Mouse (Mus musculus) megakaryocyte, adult 5-6 weeks (primary cell): Measurements from ENCODE around the gene Rab5b. TPM values are rescaled to one million over a fixed set of nuclear protein-coding genes. Genes with fewer than 3 reads are reported as not detected.
"Not testable (repeated sequence)": the region's sequence is repeated elsewhere in the genome, so short reads cannot be mapped to it uniquely, and the experiment has no call there.

Experiments
- ATAC-seq: 2 replicates; pipeline ENCODE4 v1.8.0; 2016; ENCODE audit warnings: mild to moderate bottlenecking, inconsistent platforms; ENCODE audit not compliant: poor library complexity, severe bottlenecking
- total RNA-seq, 2 experiments: library from RNA; stranded (forward) in 1 of 2; stranded (reverse) in 1 of 2; fragments of 153-499, 151-499 nt in 1 of 2; fragments of 221-1000, 200-1000 nt in 1 of 2; gene quantifications; 2 replicates each; pipeline versions ENCODE4 v1.2.3 to v1.2.4; 2015 to 2017

Rab5b gene
- total RNA-seq, 2 experiments from 2014 or later: 64.7 to 77.1 TPM

DNA sequence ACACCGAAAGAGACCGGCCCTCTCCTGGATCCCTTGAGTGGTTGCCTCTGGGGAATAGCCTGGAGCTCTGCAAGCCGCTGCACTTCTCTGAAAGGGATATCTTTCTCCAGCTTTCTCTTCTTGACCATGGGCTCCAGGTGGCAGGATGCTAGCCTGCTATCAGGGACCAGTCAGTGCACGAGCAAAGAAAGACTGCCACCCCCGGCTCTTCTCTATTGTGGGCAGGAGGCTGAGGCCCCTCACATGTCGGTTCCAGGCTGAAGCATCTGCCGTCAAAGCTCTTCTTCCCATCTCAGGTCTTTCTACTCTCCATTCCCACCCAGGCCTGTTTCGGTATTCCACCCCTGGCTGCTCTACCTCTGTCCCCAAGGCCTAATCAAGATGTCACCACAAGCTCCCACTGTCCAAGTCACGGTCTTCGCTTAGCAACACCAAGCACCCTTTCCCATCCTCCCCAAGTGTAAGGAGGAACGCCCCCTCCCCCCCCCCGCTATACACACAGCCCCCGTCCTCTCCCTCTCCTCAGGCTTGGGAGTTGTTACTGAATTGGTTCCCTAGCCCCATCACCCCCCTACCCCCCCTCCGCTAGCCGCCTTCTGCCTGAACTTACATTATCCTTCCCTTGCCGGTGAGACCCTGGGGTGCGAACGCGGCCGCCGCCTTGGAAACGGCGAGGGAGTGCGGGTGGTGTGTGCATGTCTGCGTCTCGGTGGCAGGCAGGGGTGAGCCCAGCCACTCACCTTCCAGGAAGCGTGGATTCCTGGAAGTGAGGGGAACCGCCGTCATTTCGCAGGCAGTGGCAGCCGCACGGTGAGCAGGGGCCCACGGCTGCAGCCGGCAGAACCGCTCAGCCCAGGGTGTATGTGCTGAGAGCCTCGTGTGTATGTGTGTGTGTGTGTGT lies 50.7 kb downstream of the Rab5b start, which contains the start of gene Ikzf4:
Gene Ikzf4 (minus strand): TSS at position 881 of the 901 bp plus-strand sequence.
- ATAC-seq: peak; percentile 59

DNA sequence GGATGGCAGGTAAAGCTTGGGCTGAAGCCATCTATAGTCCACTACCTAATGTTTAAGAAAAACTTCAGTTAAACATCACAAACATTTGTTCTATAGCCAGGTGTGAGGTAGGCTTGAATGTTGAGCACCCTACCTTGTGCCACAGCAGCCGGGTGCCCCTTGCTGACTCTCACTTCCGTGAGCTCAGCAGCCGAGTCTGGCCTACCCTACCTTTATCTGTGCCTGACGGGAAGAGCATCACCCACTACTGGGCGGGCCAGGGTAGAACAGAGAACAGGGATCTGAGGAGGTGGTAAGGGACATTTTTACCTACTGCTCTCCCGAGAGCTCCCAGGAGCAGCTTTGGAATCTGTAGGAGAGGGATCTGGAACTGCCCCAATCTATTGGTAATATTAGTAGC lies 53.3 kb downstream of the Rab5b start:
- no peak for ATAC-seq

DNA sequence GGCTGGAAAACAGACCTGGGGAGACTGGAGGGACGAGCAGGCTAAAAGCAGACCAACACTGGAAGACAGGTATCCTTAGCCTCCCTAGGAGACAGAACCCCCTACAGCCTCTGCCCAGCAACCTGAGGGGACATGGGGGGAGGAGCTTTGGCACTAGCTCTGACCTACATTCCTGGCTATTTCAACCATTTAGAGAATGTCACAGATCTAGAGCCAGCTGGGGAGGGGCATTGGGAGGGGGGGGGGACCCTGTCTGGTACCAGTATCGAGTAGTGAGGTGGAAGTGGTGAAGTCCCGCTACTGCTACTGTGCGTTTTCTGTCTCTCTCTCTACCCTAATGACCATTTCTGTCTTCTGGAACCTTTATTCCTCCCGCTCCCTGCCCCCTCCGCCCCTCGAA lies 54.2 kb downstream of the Rab5b start:
- ATAC-seq: no peak

DNA sequence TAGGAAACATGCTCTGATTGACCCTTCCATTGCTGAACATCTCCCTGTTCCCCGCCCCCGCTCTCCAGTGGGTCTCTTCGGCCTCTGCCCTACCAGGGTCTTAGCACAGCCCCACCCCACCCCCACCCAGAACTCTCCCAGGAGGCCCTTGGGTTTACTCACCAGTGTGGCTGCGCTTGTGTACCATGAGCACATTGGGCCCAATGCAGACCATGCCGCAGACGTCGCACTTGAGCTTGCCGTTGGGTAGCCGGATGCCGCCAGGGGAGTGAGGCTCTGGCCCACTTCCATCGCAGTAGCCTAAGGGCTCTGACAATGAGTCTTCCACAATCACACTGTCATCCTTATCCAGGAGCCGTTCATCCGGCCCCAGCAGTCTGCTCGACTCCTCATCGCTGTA lies 55.2 kb downstream of the Rab5b start:
- no peak for ATAC-seq

DNA sequence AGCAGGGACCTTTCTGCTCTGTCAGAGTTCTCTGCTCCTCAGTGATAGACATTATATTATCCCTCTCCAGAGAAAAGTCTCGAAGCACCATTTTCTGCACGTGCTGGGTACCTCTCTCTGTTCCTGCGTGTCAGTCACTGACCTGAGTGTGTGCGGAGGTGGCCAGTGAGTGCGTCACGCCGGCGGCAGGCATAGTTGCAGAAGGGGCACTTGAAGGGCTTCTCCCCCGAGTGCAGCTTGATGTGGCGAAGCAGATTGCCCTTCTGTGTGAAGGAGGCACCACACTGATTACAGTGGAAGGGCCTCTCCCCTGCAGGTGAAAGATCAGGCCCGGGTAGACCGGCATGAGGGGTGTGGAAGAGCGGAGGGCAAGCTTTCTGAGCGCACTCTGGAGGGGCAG lies 56.1 kb downstream of the Rab5b start:
- ATAC-seq: no peak

DNA sequence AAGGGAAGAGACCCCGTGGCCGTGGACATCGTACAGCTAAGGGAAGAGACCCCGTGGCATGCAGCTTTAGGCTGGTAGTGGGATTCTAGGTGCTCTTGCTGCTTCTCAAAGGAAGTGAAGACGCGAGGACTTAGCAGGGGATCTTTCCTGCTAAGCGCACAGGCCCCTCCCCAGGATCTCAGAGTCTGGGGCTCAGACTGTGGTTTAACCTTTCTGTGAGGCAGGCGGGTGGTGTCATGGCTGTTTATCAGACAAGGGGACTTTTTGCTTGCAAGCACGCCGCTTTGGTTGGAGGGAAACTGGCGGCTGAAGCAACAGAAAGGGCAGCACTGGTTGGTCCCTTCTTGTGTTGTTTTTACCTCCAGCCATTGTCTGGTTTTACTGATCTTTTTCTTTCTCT lies 59.1 kb downstream of the Rab5b start:
- peak; percentile 48 for ATAC-seq

DNA sequence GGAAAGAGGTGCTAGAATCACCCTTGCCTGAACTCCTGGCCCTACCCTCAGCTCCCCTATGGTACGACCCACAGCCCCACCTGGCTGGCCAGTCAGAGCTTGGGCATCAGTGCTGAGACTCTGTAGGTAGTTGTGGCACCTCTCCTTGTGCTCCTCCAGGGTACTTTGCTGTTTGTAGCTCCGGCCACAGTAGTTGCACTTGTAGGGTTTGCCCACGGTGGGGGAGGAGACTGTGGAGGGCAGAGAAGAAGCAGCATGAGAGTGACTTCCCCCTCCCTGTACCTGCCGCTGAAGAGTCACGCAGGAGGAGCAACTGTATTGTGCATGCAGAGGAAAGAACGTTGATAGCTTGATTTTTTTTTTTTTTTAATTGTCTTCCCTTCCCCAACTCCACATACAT lies 59.5 kb downstream of the Rab5b start:
- ATAC-seq: peak; percentile 81

DNA sequence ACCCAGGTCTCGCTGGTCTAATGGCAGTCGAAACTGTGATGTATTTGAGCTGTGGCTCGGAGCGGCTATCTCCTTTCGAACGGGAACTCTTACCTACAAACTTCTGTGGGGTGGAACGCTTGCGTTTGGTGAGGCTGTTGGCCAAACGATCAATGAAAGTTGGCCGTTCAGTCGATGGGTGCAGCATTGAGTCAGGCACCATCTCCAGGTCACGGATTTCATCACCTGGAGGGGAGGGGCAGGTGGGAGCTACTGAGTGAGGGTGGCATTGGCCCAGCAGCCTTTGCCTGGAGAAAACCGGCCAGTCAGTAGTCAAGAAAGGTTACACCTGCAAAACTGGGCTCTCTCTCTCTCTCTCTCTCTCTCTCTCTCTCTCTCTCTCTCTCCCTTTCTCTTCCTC lies 60.4 kb downstream of the Rab5b start:
- no peak for ATAC-seq

DNA sequence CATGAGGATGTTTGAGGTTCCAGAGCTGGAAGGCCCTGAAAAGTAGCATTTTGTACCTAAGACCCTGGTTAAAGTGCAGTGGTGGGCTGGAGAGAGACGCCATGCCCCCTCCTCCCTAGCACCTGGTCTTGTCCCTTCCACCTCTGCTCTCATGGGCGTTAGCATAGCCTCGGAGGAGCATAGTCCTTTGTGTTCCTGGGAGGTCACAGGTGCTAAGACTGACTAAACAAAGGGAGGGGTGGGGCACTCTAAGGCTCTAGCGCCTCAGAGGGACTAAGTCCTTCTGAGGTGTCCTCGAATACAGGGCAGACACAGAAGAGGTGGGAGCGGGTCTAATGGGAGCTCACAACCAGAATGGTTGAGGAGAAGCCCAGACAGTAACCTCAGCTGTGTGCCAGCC lies 64.5 kb downstream of the Rab5b start:
- no peak for ATAC-seq

DNA sequence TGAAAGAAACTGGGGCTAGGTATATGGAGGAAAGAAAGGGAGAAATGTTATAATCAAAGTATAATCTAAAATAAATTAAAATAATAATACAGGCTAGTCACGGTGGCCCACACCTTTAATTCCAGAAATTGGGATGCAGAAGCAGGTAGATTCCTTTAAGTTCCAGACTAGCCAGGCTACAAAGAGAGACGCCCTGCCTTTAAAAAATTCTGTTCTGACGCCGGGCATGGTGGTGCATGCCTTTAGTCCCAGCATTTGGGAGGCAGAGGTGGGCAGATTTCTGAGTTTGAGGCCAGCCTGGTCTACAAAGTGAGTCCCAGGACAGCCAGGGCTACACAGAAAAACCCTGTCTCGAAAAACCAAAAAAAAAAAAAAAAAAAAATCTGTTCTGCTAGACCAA lies 65.8 kb downstream of the Rab5b start:
- ATAC-seq: not testable (repeated sequence)

DNA sequence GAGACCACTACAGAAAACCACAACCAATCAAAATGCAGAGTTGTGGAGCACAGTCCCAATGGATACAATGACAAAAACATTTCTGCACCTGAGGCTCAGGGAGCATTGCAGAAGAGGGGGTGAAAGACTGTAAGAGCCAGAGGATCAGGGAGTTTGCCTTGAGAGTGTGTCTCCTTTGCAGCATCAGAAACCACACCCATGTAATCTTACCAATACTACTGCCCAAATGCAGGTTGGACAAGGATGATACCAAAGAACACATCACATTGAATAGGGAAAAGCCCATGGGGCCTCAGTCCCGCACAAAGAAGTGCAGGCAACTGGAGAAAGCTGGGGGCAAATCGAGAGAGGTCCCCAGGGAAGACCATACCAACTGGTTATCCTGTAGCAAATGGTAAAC lies 66.3 kb downstream of the Rab5b start:
- ATAC-seq: no peak

DNA sequence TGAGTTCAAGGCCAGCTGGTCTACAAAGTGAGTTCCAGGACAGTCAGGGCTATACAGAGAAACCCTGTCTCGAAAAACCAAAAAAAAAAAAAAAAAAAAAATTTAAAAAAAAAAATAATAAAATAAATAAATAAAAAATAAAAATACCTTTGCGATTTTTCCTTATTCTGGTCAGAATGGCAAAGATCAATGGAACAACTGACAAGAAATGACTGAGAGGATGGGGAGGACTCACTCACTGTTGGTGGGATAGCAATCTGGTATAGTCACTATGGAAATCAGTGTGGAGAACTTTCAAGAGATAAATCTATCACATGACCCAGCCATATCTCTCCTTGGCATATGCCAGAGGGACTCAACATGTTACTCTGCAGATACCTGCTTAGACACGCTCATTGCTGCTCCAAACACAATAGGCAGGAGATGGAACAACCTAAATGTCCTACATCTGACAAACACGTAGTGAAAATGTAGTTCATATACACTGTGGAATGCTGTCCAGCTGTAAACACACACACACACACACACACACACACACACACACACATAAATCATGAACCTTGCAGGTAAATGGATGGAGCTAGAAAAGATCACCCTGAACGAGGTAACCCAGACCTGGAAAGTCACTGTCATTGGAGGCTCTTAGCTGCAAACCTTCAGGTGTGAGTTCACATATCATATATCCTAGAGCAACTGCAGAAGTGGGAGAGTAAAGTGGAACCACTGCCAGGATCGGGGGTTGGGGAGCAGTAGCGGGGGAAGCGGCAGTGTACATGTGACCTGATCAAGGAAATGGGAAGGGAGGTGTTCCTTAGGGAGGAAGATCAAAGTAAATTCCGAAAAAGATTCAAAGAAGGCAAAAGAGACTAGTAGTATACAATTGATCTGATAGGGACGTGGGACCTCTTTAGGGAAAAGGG lies 68.4 kb downstream of the Rab5b start:
- ATAC-seq: no peak

Other genes with a start within 250 kb of the Rab5b start
- 73.1 and 82.3 TPM in 2 replicates for gene Smarcc2, start 237.0 kb downstream of the Rab5b start, total RNA-seq (2015)
- gene Smarcc2, start 237.0 kb downstream of the Rab5b start, total RNA-seq (2017): 63.1 and 78.4 TPM in 2 replicates
- 1,624 and 1,690 TPM in 2 replicates for gene Myl6, start 202.1 kb downstream of the Rab5b start, total RNA-seq (2015)
- gene Myl6, start 202.1 kb downstream of the Rab5b start, total RNA-seq (2017): 1,921 and 2,467 TPM in 2 replicates
- gene Myl6b, start 197.6 kb downstream of the Rab5b start, total RNA-seq (2015): 3.4 and 5.8 TPM in 2 replicates
- gene Myl6b, start 197.6 kb downstream of the Rab5b start, total RNA-seq (2017): 0.99 and 2.0 TPM in 2 replicates
- gene Esyt1, start 170.4 kb downstream of the Rab5b start, total RNA-seq (2015): 125 and 127 TPM in 2 replicates
- gene Esyt1, start 170.4 kb downstream of the Rab5b start, total RNA-seq (2017): 266 and 267 TPM in 2 replicates
- 6.0 and 8.1 TPM in 2 replicates for gene Zc3h10, start 148.5 kb downstream of the Rab5b start, total RNA-seq (2015)
- 12.9 and 14.5 TPM in 2 replicates for gene Zc3h10, start 148.5 kb downstream of the Rab5b start, total RNA-seq (2017)
- gene Rpl41, start 147.0 kb downstream of the Rab5b start, total RNA-seq (2015): 2,152 and 2,213 TPM in 2 replicates
- gene Rpl41, start 147.0 kb downstream of the Rab5b start, total RNA-seq (2017): 1,919 and 2,042 TPM in 2 replicates
- 116 TPM in 2 replicates for gene Pa2g4, start 130.3 kb downstream of the Rab5b start, total RNA-seq (2015)
- 90.4 and 95.0 TPM in 2 replicates for gene Pa2g4, start 130.3 kb downstream of the Rab5b start, total RNA-seq (2017)
- gene Erbb3, start 106.6 kb downstream of the Rab5b start, total RNA-seq (2015): 2.5 and 2.8 TPM in 2 replicates
- gene Erbb3, start 106.6 kb downstream of the Rab5b start, total RNA-seq (2017): 1.5 and 2.1 TPM in 2 replicates
- gene Rps26, start 69.5 kb downstream of the Rab5b start, total RNA-seq (2015): 1,237 and 1,288 TPM in 2 replicates
- gene Rps26, start 69.5 kb downstream of the Rab5b start, total RNA-seq (2017): 518 and 577 TPM in 2 replicates
- 0.14 TPM in 1 of 2 replicates, not detected in the other for gene Ikzf4, start 50.3 kb downstream of the Rab5b start, total RNA-seq (2015)
- not detected in 2 replicates for gene Ikzf4, start 50.3 kb downstream of the Rab5b start, total RNA-seq (2017)
- 1.4 and 1.5 TPM in 2 replicates for gene Suox, start 22.2 kb downstream of the Rab5b start, total RNA-seq (2015)
- 3.9 and 4.7 TPM in 2 replicates for gene Suox, start 22.2 kb downstream of the Rab5b start, total RNA-seq (2017)
- gene Pmel, start 7.9 kb upstream of the Rab5b start, total RNA-seq (2015): 0.16 and 0.57 TPM in 2 replicates
- gene Pmel, start 7.9 kb upstream of the Rab5b start, total RNA-seq (2017): 0.07 and 0.73 TPM in 2 replicates
- gene Cdk2, start 8.8 kb upstream of the Rab5b start, total RNA-seq (2015): 85.3 and 89.5 TPM in 2 replicates
- gene Cdk2, start 8.8 kb upstream of the Rab5b start, total RNA-seq (2017): 63.4 and 70.7 TPM in 2 replicates
- 35.0 and 37.6 TPM in 2 replicates for gene Dgka, start 48.6 kb upstream of the Rab5b start, total RNA-seq (2015)
- 31.5 and 32.6 TPM in 2 replicates for gene Dgka, start 48.6 kb upstream of the Rab5b start, total RNA-seq (2017)
- 22.0 and 25.0 TPM in 2 replicates for gene Pym1, start 51.6 kb upstream of the Rab5b start, total RNA-seq (2015)
- 37.1 and 43.4 TPM in 2 replicates for gene Pym1, start 51.6 kb upstream of the Rab5b start, total RNA-seq (2017)
- gene Mmp19, start 94.6 kb upstream of the Rab5b start, total RNA-seq (2015): 4.4 and 4.5 TPM in 2 replicates
- 10.9 and 12.7 TPM in 2 replicates for gene Mmp19, start 94.6 kb upstream of the Rab5b start, total RNA-seq (2017)
- 29.1 and 35.9 TPM in 2 replicates for gene Dnajc14, start 107.8 kb upstream of the Rab5b start, total RNA-seq (2015)
- 58.3 and 61.3 TPM in 2 replicates for gene Dnajc14, start 107.8 kb upstream of the Rab5b start, total RNA-seq (2017)
- gene Tmem198b, start 108.1 kb upstream of the Rab5b start, total RNA-seq (2015): 4.5 and 6.5 TPM in 2 replicates
- 3.9 and 4.0 TPM in 2 replicates for gene Tmem198b, start 108.1 kb upstream of the Rab5b start, total RNA-seq (2017)
- gene Sarnp, start 121.1 kb upstream of the Rab5b start, total RNA-seq (2015): 173 and 182 TPM in 2 replicates
- gene Sarnp, start 121.1 kb upstream of the Rab5b start, total RNA-seq (2017): 209 and 234 TPM in 2 replicates
- gene Ormdl2, start 125.4 kb upstream of the Rab5b start, total RNA-seq (2015): 49.5 and 65.2 TPM in 2 replicates
- 67.1 and 72.3 TPM in 2 replicates for gene Ormdl2, start 125.4 kb upstream of the Rab5b start, total RNA-seq (2017)
- 0.07 and 0.18 TPM in 2 replicates for gene Gdf11, start 195.5 kb upstream of the Rab5b start, total RNA-seq (2015)
- 0.18 and 0.28 TPM in 2 replicates for gene Gdf11, start 195.5 kb upstream of the Rab5b start, total RNA-seq (2017)
- gene Cd63, start 204.7 kb upstream of the Rab5b start, total RNA-seq (2015): 60.5 and 76.0 TPM in 2 replicates
- 46.8 and 47.1 TPM in 2 replicates for gene Cd63, start 204.7 kb upstream of the Rab5b start, total RNA-seq (2017)
- 3.4 and 6.0 TPM in 2 replicates for gene Rdh5, start 226.6 kb upstream of the Rab5b start, total RNA-seq (2015)
- gene Rdh5, start 226.6 kb upstream of the Rab5b start, total RNA-seq (2017): 0.94 and 3.6 TPM in 2 replicates
- 190 and 212 TPM in 2 replicates for gene Bloc1s1, start 227.8 kb upstream of the Rab5b start, total RNA-seq (2015)
- gene Bloc1s1, start 227.8 kb upstream of the Rab5b start, total RNA-seq (2017): 135 and 165 TPM in 2 replicates
- gene Itga7, start 237.6 kb upstream of the Rab5b start, total RNA-seq (2015): not detected in 2 replicates
- gene Itga7, start 237.6 kb upstream of the Rab5b start, total RNA-seq (2017): not detected in 2 replicates